Mouse (Mus musculus) lung, adult 2 months (tissue): Measurements from ENCODE around the gene 2310030G06Rik.

Experiments used
- CTCF ChIP-seq: fragments of 200-500 bp; IDR thresholded peaks from 2 replicates; pipeline ENCODE4 v1.5.1; 2011; ENCODE audit warnings: mild to moderate bottlenecking, low read length, control low read depth; ENCODE audit not compliant: insufficient read depth
- POLR2A ChIP-seq: fragments of 200-500 bp; IDR thresholded peaks from 2 replicates; pipeline ENCODE4 v1.6.1; 2011; ENCODE audit warnings: low read depth, mild to moderate bottlenecking, control low read depth, low read length, borderline replicate concordance; ENCODE audit errors: extremely low read depth

GRCm38 (mm10) chr9:50776162-50776760 is 29.9 kb upstream of the 2310030G06Rik start:
- no peak for TF ChIP-seq CTCF
- no peak for TF ChIP-seq POLR2A
